Mouse (Mus musculus): ENCODE data around the gene Vwa5b2.

Vwa5b2 gene

GRCm38 (mm10) chr16:20589366-20589938 lies at the start of gene Vwa5b2:
Vwa5b2 (plus strand) TSS chr16:20589471.
- no peak for DNase-seq

GRCm38 (mm10) chr16:20539649-20540048 lies 49.6 kb upstream of the Vwa5b2 start:
- DNase-seq, result no peak

- no peak for DNase-seq
Measured at GRCm38 (mm10) chr16:20540438-20540837, 48.8 kb upstream of the Vwa5b2 start.

GRCm38 (mm10) chr16:20545696-20546095 lies 43.6 kb upstream of the Vwa5b2 start:
- no peak for DNase-seq

DNA sequence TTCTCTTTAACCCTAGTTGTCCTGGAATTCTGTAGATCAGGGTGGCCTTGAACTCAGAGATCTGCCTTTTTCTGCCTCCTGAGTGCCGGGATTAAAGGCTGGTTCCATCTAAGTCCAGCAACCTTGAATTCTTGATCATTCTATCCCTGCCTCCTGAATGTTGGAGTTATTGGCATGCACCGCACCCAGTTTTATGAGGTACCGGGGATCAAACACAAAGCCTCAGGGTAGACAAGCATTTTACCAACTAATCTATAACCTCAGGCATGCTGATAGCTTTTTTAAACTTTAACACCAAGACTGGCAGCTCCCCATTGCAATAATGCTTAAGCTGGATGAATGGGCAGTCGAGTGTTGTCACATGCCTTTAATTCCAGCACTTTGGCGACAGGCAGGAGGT lies 41.8 kb upstream of the Vwa5b2 start:
- DNase-seq, result no peak

DNA sequence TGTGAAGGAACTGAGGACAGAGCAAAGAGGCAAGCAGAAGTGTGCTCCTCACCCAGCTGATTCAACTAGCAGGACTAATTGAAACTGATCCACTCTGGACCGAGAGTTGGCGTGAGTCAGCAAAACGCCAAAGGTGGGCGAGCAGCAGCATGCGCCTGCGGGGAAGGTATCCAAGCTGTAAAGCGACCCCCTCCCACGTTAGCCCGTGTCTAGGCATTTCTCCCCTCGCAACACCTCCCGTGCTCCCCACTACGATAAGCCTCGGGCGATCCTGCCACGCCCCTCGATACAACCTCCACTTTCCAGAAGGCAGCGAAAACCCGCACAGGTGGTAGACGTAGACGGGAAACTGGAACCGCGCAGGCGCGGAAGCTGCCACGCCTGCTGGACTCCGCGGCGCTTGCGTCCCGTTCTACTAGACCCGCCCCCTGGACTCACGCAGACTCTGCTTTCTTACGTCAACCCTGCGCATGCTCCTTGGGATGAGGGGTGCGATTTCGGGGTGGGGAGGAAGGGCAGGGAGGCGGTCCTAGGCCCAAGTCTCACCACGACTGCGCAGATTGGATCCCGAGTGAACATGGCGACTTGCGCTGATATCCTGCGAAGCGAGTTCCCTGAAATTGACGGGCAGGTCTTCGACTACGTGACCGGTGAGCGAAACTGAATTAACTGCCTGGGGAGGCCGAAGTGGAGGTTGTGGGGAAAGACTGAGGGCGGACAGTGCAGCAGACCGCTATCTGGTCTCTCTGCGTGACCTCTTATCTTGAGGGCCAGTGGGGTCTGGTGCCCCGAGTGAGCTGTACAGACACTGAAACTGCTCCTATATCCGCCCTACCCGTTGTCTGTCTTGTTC lies 40.9 kb upstream of the Vwa5b2 start, which contains the start of gene Abcf3:
Gene Abcf3 (plus strand): TSS at position 482 of the 853 bp plus-strand sequence.
- peak; percentile 97 to 98 for DNase-seq

DNA sequence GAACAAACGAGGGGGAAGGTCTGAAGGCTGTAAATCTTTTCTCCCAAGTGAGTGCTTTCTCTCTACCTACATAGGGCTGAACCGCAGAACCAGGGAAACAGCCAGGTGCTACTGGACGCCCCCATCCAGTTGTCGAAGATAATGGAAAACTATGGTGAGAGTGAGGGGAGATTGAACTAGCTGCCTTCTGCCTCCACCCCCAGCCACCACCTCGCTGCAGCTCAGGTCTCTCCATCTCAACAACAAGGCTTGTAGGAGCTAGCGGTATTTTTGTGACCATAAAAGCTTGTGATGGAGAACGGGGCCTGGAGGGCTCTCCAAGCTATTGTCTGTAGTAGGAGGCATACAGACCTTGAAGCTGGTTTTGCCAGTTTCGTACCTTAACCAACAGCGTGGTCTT lies 40.1 kb upstream of the Vwa5b2 start:
- no peak for DNase-seq

DNA sequence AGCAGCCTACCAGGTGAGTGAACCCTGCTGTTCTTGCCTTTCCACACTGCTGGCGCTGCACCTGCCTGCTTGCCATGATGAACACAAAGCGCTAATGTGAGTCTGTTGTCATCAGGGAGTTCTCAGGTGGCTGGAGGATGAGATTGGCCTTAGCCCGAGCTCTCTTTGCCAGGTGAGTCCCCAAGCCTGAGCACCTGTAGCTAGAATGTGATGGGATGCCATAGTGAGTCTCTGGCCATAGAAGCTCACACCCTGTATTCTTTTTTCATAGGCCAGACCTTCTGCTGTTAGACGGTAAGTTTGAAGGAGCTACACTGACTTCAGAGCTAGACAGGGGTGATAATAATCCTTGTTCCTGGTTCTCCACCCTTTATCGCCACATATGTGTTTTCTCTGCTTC lies 37.6 kb upstream of the Vwa5b2 start:
- DNase-seq, result no peak

DNA sequence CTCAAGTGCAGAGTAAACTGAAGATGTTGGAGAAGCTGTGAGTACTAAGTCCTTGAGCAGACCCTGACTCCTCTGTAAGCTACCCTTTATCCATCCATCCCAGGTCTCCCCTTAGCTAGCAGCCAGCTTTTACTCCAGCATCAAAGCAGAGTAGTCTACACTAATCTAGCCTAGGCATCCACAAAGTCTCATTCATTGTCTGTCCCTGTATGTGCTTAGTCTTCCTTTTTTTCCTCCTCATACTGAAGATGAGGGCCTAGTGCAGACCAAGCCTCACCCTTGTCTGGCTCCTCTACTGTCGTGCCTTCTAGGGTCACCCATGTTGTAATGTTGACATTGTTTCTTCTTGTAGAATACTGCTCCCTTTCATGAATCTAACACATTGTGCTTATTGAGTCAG lies 36.7 kb upstream of the Vwa5b2 start:
- DNase-seq, result no peak

DNA sequence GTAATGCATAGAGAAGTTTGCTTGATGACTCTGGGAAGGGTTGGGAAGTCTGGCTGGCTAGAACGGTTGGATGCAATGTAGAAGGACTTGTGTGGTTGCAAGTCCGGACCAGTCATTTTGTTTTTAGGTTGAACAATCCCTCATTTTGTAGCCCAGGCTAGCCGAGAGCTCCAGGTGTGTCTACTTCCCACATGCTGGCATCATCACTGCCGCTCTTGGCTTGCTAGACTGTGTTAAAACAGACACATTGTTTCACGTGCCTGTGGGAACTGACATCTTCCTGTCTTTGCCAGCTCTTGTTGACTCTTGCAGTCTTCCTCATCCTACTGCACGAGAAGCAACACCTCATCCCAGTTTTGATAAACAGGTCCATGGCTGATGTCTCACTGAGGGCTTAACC lies 34.3 kb upstream of the Vwa5b2 start:
- no peak for DNase-seq

DNA sequence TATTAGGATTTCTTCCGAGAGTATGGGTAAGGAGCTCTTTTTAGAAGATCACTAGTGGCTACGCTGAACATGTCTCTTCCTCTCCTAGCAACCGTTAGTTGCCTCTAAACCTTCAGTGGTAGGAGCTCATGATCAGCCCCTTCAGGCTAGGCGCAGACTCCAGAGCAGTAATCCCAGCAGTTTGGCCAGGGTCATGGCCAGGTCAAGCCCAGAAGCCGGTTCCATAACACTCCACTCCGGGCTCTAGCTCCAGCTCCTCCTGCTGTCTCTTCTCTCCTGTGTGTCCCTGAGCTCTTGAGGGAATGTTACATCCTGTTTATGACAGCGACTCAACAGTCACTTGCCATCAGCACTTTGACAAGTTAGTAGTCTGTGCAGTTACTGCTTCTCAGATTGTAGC lies 31.9 kb upstream of the Vwa5b2 start:
- no peak for DNase-seq

- no peak for DNase-seq
Measured at GRCm38 (mm10) chr16:20565075-20565474, 24.2 kb upstream of the Vwa5b2 start.

DNA sequence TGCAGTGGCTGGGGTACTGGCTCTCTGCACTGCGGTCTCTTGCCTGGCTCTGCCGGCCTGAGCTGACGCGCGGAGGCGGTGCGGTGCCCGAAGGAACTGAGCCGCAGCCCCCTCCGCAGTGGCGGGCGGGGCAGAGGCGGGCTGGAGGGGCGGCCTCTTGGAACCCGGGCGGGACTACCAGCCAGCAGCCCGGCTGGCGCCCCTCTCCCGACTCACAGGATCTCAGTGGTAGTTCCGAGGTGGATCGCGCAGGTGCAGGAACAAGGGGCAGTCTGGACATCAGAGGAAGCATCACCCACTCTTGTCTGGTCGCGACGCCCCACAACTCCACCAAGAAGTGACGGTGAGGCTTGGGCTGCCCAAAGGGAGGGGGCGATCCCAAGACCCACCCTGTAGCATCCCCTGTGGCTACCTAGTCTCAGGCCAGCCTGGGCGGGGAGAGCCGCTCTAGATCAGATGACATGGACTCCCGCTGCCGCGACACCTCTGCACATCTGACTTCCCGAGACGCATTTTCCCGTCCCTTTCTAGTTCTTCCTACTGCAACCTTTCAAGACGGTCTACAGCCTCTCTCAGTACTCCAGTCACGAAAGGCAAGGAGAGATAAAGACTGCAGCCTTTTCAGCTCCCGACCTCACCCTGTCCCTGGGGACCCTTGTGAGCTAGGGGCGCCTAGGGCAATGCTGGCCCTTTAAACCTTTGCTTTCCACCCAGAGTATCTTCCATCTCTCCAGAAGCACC lies 838 bp downstream of the Vwa5b2 start:
- DNase-seq, result peak; percentile 5 to 7

- DNase-seq, result no peak
Measured at GRCm38 (mm10) chr16:20590680-20591038, 1.4 kb downstream of the Vwa5b2 start.

- no peak for DNase-seq
Measured at GRCm38 (mm10) chr16:20591076-20591705, 1.9 kb downstream of the Vwa5b2 start.

DNA sequence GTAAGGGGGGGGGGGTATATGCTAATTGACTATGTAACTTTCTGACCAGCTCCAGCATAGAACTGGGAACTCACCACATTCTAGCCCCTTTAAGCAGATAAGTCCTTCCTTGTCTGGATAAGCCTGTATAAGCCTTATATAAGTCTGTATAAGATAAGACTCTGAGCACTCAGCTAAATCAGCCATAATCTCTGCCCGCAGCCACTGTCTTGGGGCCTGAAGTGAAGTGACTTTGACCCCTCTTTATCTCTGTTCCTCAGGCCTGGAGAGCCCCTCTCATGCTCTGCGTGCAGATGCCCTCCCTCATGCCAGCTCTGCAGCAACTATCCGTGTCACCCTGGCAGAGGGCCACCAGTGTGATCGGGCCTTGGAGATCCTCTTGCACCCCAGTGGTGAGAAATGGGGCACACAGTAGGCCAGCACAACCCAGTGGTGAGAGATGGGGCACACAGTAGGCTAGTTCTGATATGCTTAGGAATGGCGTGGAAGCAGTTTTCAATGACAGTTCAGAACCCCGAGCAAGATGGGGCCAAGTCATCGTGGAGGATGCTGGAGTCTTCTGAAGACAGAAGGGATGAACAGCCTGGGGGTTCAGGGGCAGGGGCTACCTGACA lies 5.9 kb downstream of the Vwa5b2 start:
- DNase-seq, result no peak

DNA sequence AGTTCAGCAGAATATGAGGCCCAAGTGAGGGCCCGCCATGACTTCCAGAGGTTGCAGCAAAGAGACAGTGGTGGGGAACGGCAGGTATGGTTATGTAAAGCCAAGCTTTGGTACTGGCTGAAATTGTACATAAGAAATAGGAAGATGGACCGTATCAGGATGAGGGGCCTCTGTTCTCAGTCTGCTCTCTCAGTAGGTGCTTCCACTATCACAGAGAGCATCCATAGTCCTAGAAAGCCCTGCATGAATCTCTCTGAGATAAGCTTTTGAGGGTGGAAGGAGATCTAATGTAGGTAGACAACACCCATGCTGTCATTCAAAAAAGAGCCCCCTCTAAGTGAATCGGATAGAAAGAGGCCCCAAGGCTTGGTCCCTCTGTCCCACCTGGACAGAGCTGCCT lies 6.5 kb downstream of the Vwa5b2 start:
- DNase-seq, result no peak

GRCm38 (mm10) chr16:20596687-20597441 lies 7.6 kb downstream of the Vwa5b2 start:
- DNase-seq, result no peak

DNA sequence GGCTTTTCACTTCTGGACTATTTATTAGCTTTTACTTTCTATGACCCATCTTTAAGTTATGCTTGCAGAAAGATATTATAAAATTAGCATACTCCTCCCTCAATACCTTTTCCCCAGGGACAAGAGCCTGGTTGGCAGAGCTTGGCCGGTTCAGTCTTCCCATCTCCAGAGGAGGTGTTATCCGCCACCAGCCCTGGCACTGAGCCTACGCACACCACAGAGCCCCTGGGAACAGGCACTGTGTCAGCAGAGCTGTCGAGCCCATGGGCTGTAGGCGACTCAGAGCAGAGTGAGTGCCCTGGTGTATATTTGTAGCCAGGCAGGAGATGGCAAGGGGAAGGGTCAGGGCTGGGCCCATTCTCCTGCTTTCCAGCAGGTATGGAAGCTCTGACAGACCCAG lies 11.2 kb downstream of the Vwa5b2 start:
- DNase-seq, result no peak

- DNase-seq, result no peak
Measured at GRCm38 (mm10) chr16:20604705-20605104, 15.4 kb downstream of the Vwa5b2 start.

DNA sequence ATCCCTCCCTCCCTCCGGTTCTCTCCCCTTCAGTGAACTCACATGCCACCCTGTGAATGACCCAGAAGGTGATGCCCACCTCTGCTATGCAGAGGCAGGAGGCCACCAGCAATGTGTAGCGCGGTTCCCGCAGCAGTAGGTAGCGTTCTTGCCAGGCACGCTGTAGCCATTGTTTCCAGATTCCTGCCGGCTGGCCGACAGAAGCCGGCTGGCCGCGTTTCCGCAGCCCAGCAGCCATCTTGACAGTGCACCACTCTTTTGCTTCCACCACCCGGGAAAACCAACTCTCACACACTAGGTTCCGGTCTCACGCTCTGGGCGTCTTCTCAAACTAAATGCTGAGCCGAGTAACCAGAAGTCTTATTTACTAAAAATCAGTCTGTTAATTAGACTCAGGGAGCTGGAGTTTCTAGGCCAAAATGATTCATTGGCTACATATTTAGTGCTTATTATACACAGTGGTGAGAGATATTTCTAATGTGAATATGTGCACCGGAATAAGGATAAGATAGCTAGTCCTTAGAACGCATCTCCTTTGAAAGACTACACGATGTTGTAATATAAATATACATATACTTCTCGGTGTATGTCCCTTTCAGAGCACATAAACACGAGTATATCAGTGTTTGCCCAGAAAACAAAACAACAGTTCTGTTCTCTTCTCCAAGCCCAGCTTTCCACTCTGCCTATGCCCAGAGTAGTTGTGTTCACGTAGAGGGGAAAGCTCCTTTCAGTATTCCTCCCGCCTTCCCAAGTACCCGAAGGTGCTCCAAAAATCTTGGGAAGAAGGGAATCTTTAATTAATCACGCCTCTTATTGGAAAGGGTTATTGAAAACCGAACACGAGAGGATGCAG lies 21.5 kb downstream of the Vwa5b2 start:
- peak; percentile 86 for DNase-seq
